Mouse (Mus musculus) heart, embryonic 14.5 days (tissue): Measurements from ENCODE around the gene Ppp1r36. TPM values are rescaled to one million over a fixed set of nuclear protein-coding genes. Genes with fewer than 3 reads are reported as not detected.
"Not testable (repeated sequence)": the region's sequence is repeated elsewhere in the genome, so short reads cannot be mapped to it uniquely, and the experiment has no call there.

Experiments used
- ATAC-seq: fragments of 200-750 bp; cut with Nextera tagmentation; 2 replicates; pipeline ENCODE4 v1.8.0; 2017; ENCODE audit warnings: low read depth, moderate TSS enrichment; ENCODE audit not compliant: insufficient number of reproducible peaks, insufficient read depth, low FRiP score
- H3K27ac ChIP-seq, 2 experiments: fragments of 200-500 bp in 1 of 2; fragments of 300-500 bp in 1 of 2; sonication (generic) in 1 of 2; replicated peaks in 1 of 2; 2 replicates each; pipeline ENCODE4 v1.5.1; 2012 to 2014; ENCODE audit warnings: low read depth in 2 of 2, low read length in 2 of 2, control low read depth in 1 of 2, mild to moderate bottlenecking in 1 of 2, mixed read lengths in 1 of 2; ENCODE audit not compliant: control insufficient read depth in 1 of 2, insufficient read depth in 1 of 2
- H3K27me3 ChIP-seq: fragments of 300-500 bp; sonication (generic); 2 replicates; pipeline ENCODE4 v1.6.1; 2014; ENCODE audit warnings: mild to moderate bottlenecking, low read length, control low read depth; ENCODE audit not compliant: control insufficient read depth, insufficient read depth
- H3K36me3 ChIP-seq: fragments of 300-500 bp; sonication (generic); 2 replicates; pipeline ENCODE4 v1.6.1; 2014; ENCODE audit warnings: mild to moderate bottlenecking, control low read depth, low read length, mixed read lengths; ENCODE audit not compliant: control insufficient read depth, insufficient read depth
- H3K4me1 ChIP-seq, 2 experiments: fragments of 200-500 bp in 1 of 2; fragments of 300-500 bp in 1 of 2; sonication (generic) in 1 of 2; 2 replicates each; pipeline ENCODE4 v1.6.1; 2012 to 2014; ENCODE audit warnings: low read length in 2 of 2, control low read depth in 1 of 2, mixed read lengths in 1 of 2; ENCODE audit not compliant: control insufficient read depth in 2 of 2, insufficient read depth in 2 of 2
- H3K4me2 ChIP-seq: fragments of 300-500 bp; sonication (generic); 2 replicates; pipeline ENCODE4 v1.6.1; 2014; ENCODE audit warnings: mild to moderate bottlenecking, low read length
- H3K4me3 ChIP-seq, 2 experiments: fragments of 200-500 bp in 1 of 2; fragments of 300-500 bp in 1 of 2; sonication (generic) in 1 of 2; 2 replicates each; pipeline ENCODE4 v1.5.1; 2012 to 2014; ENCODE audit warnings: low read length in 2 of 2, mild to moderate bottlenecking in 2 of 2, control low read depth in 1 of 2, low read depth in 1 of 2, moderate library complexity in 1 of 2; ENCODE audit not compliant: control insufficient read depth in 1 of 2, insufficient read depth in 1 of 2
- H3K9ac ChIP-seq: fragments of 300-500 bp; sonication (generic); 2 replicates; pipeline ENCODE4 v1.6.1; 2014; ENCODE audit warnings: mild to moderate bottlenecking, low read length
- H3K9me3 ChIP-seq: fragments of 300-500 bp; sonication (generic); 2 replicates; pipeline ENCODE4 v1.6.1; 2016; ENCODE audit warnings: low read length, control low read depth; ENCODE audit not compliant: control insufficient read depth
- WGBS: fragments of 180-500 bp; shearing (Covaris S2); extraction: QIAGEN DNeasy Blood & Tissue Kit; methylation state at CpG from one replicate; pipeline ENCODE4 v1.1.7; 2014; 5-methylcytosine and 5-hydroxymethylcytosine counted together
- polyA plus RNA-seq: library from polyadenylated mRNA; unstranded; fragments of >200 nt; fragmentation: Nextera tagmentation; extraction: Ambion mirVana; gene quantifications from 2 replicates; pipeline ENCODE4 v1.2.1, GENCODE M21; 2014

Ppp1r36 gene
- polyA plus RNA-seq, 1 experiment from 2014 or later, result 3.9 TPM

GRCm38 (mm10) chr12:76434111-76434510 lies 16.8 kb downstream of the Ppp1r36 start:
- peak overlapping the region; percentile 66 for H3K4me2 ChIP-seq
- no peaks in the 10 kb centered on the region for H3K36me3 ChIP-seq
- H3K9ac ChIP-seq, result no peak overlapping the region
- 15% methylated on average over 7 of the region's 7 CpGs for WGBS
- H3K27ac ChIP-seq, result no peak overlapping the region
- H3K27me3 ChIP-seq, result peaks cover 3% of the 10 kb centered on the region; the same call in 1 of the 2 replicates
- H3K4me3 ChIP-seq, result peak overlapping the region in 1 of 2 experiments; percentile 38; a peak in 2 of 4 replicates
- no peaks in the 10 kb centered on the region for H3K9me3 ChIP-seq
- H3K4me1 ChIP-seq, result peaks cover 15 to 21% of the 10 kb centered on the region in 2 experiments
- peak; percentile 48; the same call in 1 of the 2 replicates for ATAC-seq

DNA sequence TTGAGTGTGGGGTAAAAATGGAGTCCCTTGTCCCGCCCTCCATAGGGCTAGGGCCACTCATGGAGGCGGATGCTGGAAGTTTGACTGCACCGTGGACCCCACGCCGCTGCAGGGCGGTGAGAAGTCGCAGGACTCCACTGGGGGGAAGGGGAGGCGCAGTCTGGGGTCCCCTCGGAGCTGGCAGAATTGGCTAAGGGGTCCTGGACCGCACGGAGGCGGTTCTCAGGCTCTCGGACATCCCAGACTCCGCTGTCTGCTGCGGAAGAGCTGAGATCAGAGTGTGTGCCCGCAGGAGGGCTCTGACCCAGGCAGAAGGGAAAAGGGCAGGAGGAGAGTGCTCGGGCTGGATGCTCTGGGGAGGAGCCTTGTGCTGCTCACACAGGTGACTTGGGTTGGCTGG lies 17.7 kb downstream of the Ppp1r36 start:
- Histone ChIP-seq H3K4me1 (peaks cover 15 to 21% of the 10 kb centered on the region in 2 experiments), H3K36me3 (no peaks in the 10 kb centered on the region), H3K27me3 (peaks cover 3% of the 10 kb centered on the region; the same call in 1 of the 2 replicates), H3K27ac (no peak overlapping the region), H3K9ac (peak overlapping the region; percentile 66), H3K9me3 (no peaks in the 10 kb centered on the region), H3K4me2 (peak overlapping the region; percentile 66), H3K4me3 (peak overlapping the region; percentile 38 to 63)
- 0 out of 2 replicates have a peak, but pooled peaks have one; percentile 32 for ATAC-seq
- WGBS, result 4% methylated on average over 17 of the region's 17 CpGs

GRCm38 (mm10) chr12:76435549-76435948 lies 18.2 kb downstream of the Ppp1r36 start:
- no peak overlapping the region for H3K9ac ChIP-seq
- no peak for ATAC-seq
- H3K4me3 ChIP-seq, result peak overlapping the region; percentile 38 to 63; a peak in 1 of 4 replicates
- peak overlapping the region; percentile 66 for H3K4me2 ChIP-seq
- no peaks in the 10 kb centered on the region for H3K36me3 ChIP-seq
- H3K27me3 ChIP-seq, result peaks cover 3% of the 10 kb centered on the region; the same call in 1 of the 2 replicates
- peaks cover 15 to 20% of the 10 kb centered on the region in 2 experiments for H3K4me1 ChIP-seq
- WGBS, result 56% methylated on average over 8 of the region's 8 CpGs
- no peak overlapping the region for H3K27ac ChIP-seq
- H3K9me3 ChIP-seq, result no peaks in the 10 kb centered on the region

DNA sequence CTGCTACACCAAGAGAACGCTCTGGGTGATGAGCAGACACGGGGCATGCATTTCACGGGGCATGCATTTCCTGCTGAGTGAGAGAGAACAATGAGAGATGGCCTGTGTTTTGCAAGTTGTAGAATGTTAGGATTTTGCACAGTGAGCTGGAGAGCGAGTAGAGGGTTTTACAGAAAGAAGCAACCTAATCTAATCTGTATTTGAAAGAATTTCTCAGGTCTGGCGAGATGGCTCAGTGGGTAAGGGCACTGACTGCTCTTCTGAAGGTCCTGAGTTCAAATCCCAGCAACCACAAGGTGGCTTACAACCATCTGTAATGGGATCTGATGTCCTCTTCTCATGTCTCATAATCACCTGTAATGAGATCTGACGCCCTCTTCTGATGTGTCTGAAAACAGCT lies 26.1 kb downstream of the Ppp1r36 start:
- H3K4me2 ChIP-seq, H3K27ac ChIP-seq, H3K36me3 ChIP-seq, H3K4me3 ChIP-seq, H3K9ac ChIP-seq, H3K27me3 ChIP-seq, ATAC-seq, H3K9me3 ChIP-seq: not testable (repeated sequence)
- H3K4me1 ChIP-seq, result peaks cover 3 to 11% of the 10 kb centered on the region in 2 experiments; a peak in 2 of 4 replicates
- 76% methylated on average over 6 of the region's 6 CpGs for WGBS

DNA sequence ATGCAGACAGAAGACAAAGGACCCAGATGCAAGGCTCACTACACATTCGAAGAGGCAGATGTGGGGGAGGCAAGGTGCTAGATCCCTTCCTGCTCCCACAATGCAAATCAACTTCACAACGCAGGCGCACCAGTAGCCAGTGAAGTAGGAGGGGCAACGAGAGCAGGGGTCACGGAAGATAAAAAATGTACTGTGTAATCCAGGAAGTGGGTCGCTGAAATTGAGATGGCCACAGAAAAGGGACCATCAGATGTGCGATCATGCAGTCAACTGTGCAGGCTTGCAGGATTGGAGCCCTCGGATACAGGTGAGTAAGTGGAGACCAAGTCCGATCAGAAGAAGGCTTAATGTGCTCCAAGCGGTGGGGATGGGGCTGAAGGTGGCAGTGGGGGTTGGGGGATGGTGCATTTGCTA lies 27.0 kb downstream of the Ppp1r36 start:
- 55% methylated on average over 10 of the region's 10 CpGs for WGBS
- ATAC-seq, result no peak
- no peak overlapping the region for H3K27ac ChIP-seq
- H3K36me3 ChIP-seq, result no peaks in the 10 kb centered on the region
- H3K27me3 ChIP-seq, result no peaks in the 10 kb centered on the region
- H3K4me1 ChIP-seq, result peaks cover 3 to 12% of the 10 kb centered on the region in 2 experiments; a peak in 2 of 4 replicates
- no peaks in the 10 kb centered on the region for H3K9me3 ChIP-seq
- H3K4me3 ChIP-seq, result peak overlapping the region; percentile 3 to 34; a peak in 3 of 4 replicates
- no peak overlapping the region for H3K9ac ChIP-seq
- H3K4me2 ChIP-seq, result peak overlapping the region; percentile 19

- peak overlapping the region; percentile 19 for H3K4me2 ChIP-seq
- WGBS, result 75% methylated on average over 6 of the region's 6 CpGs
- no peak for ATAC-seq
- peaks cover 3 to 12% of the 10 kb centered on the region in 2 experiments; a peak in 2 of 4 replicates for H3K4me1 ChIP-seq
- no peaks in the 10 kb centered on the region for H3K9me3 ChIP-seq
- no peak overlapping the region; the same call in 1 of the 2 replicates for H3K9ac ChIP-seq
- no peaks in the 10 kb centered on the region for H3K27me3 ChIP-seq
- H3K27ac ChIP-seq, result no peak overlapping the region
- H3K4me3 ChIP-seq, result peak overlapping the region in 1 of 2 experiments; percentile 3; a peak in 1 of 4 replicates
- no peaks in the 10 kb centered on the region for H3K36me3 ChIP-seq
These were observed 27.5 kb downstream of the Ppp1r36 start for GRCm38 (mm10) chr12:76444862-76445261.

DNA sequence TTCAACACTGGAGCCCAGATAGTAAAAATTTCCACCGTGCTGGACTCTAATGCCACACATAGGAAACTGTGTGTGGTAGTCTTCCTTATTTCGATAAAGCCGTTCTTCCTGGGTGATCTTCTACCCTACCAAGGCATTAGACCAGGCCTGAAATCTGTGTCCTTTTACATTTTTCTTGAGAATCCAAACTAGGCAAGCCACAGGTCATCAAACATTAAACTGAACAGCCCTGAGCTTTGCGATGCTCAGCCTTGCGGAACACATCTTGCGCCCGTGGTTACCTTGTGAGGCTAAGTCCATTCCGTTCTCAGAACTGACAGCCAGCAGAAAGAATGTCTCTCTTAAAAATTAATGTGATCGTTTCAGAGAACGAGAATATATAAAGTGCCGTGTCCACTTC lies 28.9 kb downstream of the Ppp1r36 start:
- no peaks in the 10 kb centered on the region for H3K27me3 ChIP-seq
- WGBS, result 92% methylated on average over 11 of the region's 11 CpGs
- no peak overlapping the region for H3K4me2 ChIP-seq
- ATAC-seq, result no peak
- no peak overlapping the region for H3K4me3 ChIP-seq
- H3K9ac ChIP-seq, result no peak overlapping the region
- H3K27ac ChIP-seq, result no peak overlapping the region
- H3K9me3 ChIP-seq, result no peaks in the 10 kb centered on the region
- H3K4me1 ChIP-seq, result peaks cover 3 to 12% of the 10 kb centered on the region in 2 experiments; a peak in 2 of 4 replicates
- H3K36me3 ChIP-seq, result no peaks in the 10 kb centered on the region
